Mouse (Mus musculus) heart, adult 2 months (tissue): ENCODE results near the gene Ccnt1.

Source experiments
- CTCF ChIP-seq: fragments of 200-600 bp; IDR thresholded peaks from 2 replicates; pipeline ENCODE4 v1.8.1; 2022; ENCODE audit warnings: antibody characterized with exemption, mild to moderate bottlenecking, moderate library complexity
- EP300 ChIP-seq: fragments of 200-500 bp; IDR thresholded peaks from 2 replicates; pipeline ENCODE4 v1.6.1; 2011; ENCODE audit warnings: low read depth, low read length, control low read depth; ENCODE audit not compliant: insufficient read depth
- POLR2A ChIP-seq: fragments of 200-500 bp; IDR thresholded peaks from 2 replicates; pipeline ENCODE4 v1.6.1; 2011; ENCODE audit warnings: mild to moderate bottlenecking, low read depth, low read length, control low read depth; ENCODE audit not compliant: insufficient read depth

GRCm38 (mm10) chr15:98521245-98521644, 49.5 kb downstream of the Ccnt1 start:
- TF ChIP-seq EP300 = no peak
- TF ChIP-seq CTCF = no peak
- no peak for TF ChIP-seq POLR2A
